Mouse (Mus musculus): ENCODE results near the gene Prpf38a. TPM values are rescaled to one million over a fixed set of nuclear protein-coding genes. Genes with fewer than 3 reads are reported as not detected.

The Prpf38a gene
- total and polyA plus RNA-seq, 3 experiments: 51.1 to 107 (median 82.2) TPM

GRCm38 (mm10) chr4:108593376-108593775 is 14.2 kb upstream of the Prpf38a start:
- peaks cover 12 to 87% of the 10 kb centered on the region in 2 experiments for H3K36me3 ChIP-seq (replicated peaks in 1 of 2; ENCODE audit: control insufficient read depth in 1 of 2, insufficient read depth in 1 of 2, low read length in 1 of 2)

GRCm38 (mm10) chr4:108579743-108580411 is 741 bp upstream of the Prpf38a start:
- dilution Hi-C loops (cut with MboI; ENCODE audit: extremely low pct_ligation_motif_present, extremely low pct_unique_long_range_greater_than_20kb, low sequenced_read_pairs): no loop called here
- H3K27me3 ChIP-seq (replicated peaks): no peaks in the 10 kb centered on the region
- H3K79me2 ChIP-seq (replicated peaks; ENCODE audit: control insufficient read depth, extremely low read depth, insufficient read depth, poor library complexity, severe bottlenecking): peaks cover 46% of the 10 kb centered on the region
- H3K27ac ChIP-seq (ENCODE audit: insufficient read depth, low read depth): 0 out of 2 replicates have a peak overlapping the region, but pooled peaks have one; percentile 19
- in situ Hi-C loops (cut with MboI; ENCODE audit: low pct_ligation_motif_present, low pct_unique_long_range_greater_than_20kb, low sequenced_read_pairs): no loop called here
- peak overlapping the region; percentile 94 for H3K4me2 ChIP-seq (ENCODE audit: insufficient read depth, low read depth, poor library complexity, severe bottlenecking)
- peaks cover 11 to 28% of the 10 kb centered on the region in 2 experiments for H3K36me3 ChIP-seq (replicated peaks in 1 of 2; ENCODE audit: control insufficient read depth in 1 of 2, insufficient read depth in 1 of 2, low read length in 1 of 2)
- no peak for TF ChIP-seq JUND (conservative IDR thresholded peaks at IDR 0.05; ENCODE audit: low read depth, low read length)
- peak; percentile 43; the same call in 1 of the 2 replicates for TF ChIP-seq MYC (IDR thresholded peaks at IDR 0.05; ENCODE audit: low read depth, low read length)
- TF ChIP-seq BHLHE40 (IDR thresholded peaks at IDR 0.05; ENCODE audit: low read depth, low read length): no peak
- TF ChIP-seq CHD1 (IDR thresholded peaks at IDR 0.05; ENCODE audit: low read depth, low read length): no peak
- no peak for TF ChIP-seq USF1 (IDR thresholded peaks at IDR 0.05; ENCODE audit: low read depth, low read length)
- no peak for TF ChIP-seq E2F4 (IDR thresholded peaks at IDR 0.05; ENCODE audit: insufficient replicate concordance, low read depth, low read length)
- TF ChIP-seq MXI1 (IDR thresholded peaks at IDR 0.05; ENCODE audit: low read depth, low read length): peak; percentile 13; the same call in 1 of the 2 replicates
- no peak for TF ChIP-seq RCOR1 (conservative IDR thresholded peaks at IDR 0.05; ENCODE audit: low read depth, low read length)
- no peak; the same call in 1 of the 2 replicates for TF ChIP-seq MAX (IDR thresholded peaks at IDR 0.05; ENCODE audit: low read length)
- TF ChIP-seq SMC3 (IDR thresholded peaks at IDR 0.05; ENCODE audit: low read depth, low read length): no peak
- TF ChIP-seq RAD21 (IDR thresholded peaks at IDR 0.05; ENCODE audit: low read depth, low read length): no peak
- no peak for TF ChIP-seq TBP (conservative IDR thresholded peaks at IDR 0.05; ENCODE audit: low read depth, low read length)
- peak overlapping the region; percentile 67 to 95 (median 95) for H3K4me3 ChIP-seq (replicated peaks in 1 of 3; ENCODE audit: low read depth in 2 of 3, low read length in 2 of 3, poor library complexity in 1 of 3)
- H3K9me3 ChIP-seq (replicated peaks; ENCODE audit: low read length): no peaks in the 10 kb centered on the region
- DNase-seq (ENCODE audit: extremely low read depth): no peak
- H3K4me1 ChIP-seq (ENCODE audit: control insufficient read depth in 1 of 2, insufficient read depth in 2 of 2): peaks cover 0 to 19% of the 10 kb centered on the region in 2 experiments; a peak in 3 of 4 replicates
- peak overlapping the region; percentile 53 for H3K9ac ChIP-seq (ENCODE audit: insufficient read depth, low read depth)

More at GRCm38 (mm10) chr4:108593376-108593775, 14.2 kb upstream of the Prpf38a start:
- Histone ChIP-seq H3K4me3 (replicated peaks in 1 of 3; ENCODE audit: low read depth in 2 of 3, low read length in 2 of 3, poor library complexity in 1 of 3) (no peak overlapping the region), H3K9ac (ENCODE audit: insufficient read depth, low read depth) (no peak overlapping the region), H3K9me3 (replicated peaks; ENCODE audit: low read length) (no peaks in the 10 kb centered on the region), H3K4me2 (ENCODE audit: insufficient read depth, low read depth, poor library complexity, severe bottlenecking) (no peak overlapping the region), H3K27ac (ENCODE audit: insufficient read depth, low read depth) (no peak overlapping the region), H3K79me2 (replicated peaks; ENCODE audit: control insufficient read depth, extremely low read depth, insufficient read depth, poor library complexity, severe bottlenecking) (no peaks in the 10 kb centered on the region), H3K27me3 (replicated peaks) (no peaks in the 10 kb centered on the region), H3K4me1 (ENCODE audit: control insufficient read depth in 1 of 2, insufficient read depth in 2 of 2) (peaks cover 0 to 3% of the 10 kb centered on the region in 2 experiments; a peak in 2 of 4 replicates)
- DNase-seq (ENCODE audit: extremely low read depth): no peak
- in situ Hi-C loops (cut with MboI; ENCODE audit: low pct_ligation_motif_present, low pct_unique_long_range_greater_than_20kb, low sequenced_read_pairs): no loop called here
- dilution Hi-C loops (cut with MboI; ENCODE audit: extremely low pct_ligation_motif_present, extremely low pct_unique_long_range_greater_than_20kb, low sequenced_read_pairs): no loop called here
- no peak for TF ChIP-seq TBP (conservative IDR thresholded peaks at IDR 0.05; ENCODE audit: low read depth, low read length)
- TF ChIP-seq E2F4 (IDR thresholded peaks at IDR 0.05; ENCODE audit: insufficient replicate concordance, low read depth, low read length): no peak
- no peak for TF ChIP-seq PAX5 (IDR thresholded peaks at IDR 0.05; ENCODE audit: low read length)
- TF ChIP-seq RAD21 (IDR thresholded peaks at IDR 0.05; ENCODE audit: low read depth, low read length): no peak
- TF ChIP-seq BHLHE40 (IDR thresholded peaks at IDR 0.05; ENCODE audit: low read depth, low read length): no peak
- TF ChIP-seq MAX (IDR thresholded peaks at IDR 0.05; ENCODE audit: low read length): no peak
- TF ChIP-seq ZKSCAN1 (IDR thresholded peaks at IDR 0.05; ENCODE audit: borderline replicate concordance, low read depth, low read length): no peak
- TF ChIP-seq SIN3A (IDR thresholded peaks at IDR 0.05; ENCODE audit: low read length): no peak
- TF ChIP-seq ETS1 (conservative IDR thresholded peaks at IDR 0.05; ENCODE audit: low read depth, low read length): no peak
- TF ChIP-seq NELFE (IDR thresholded peaks at IDR 0.05; ENCODE audit: low read depth, low read length): no peak
- no peak for TF ChIP-seq CTCF (conservative IDR thresholded peaks at IDR 0.05 in 1 of 2, IDR thresholded peaks at IDR 0.05 in 1 of 2; ENCODE audit: low read depth in 2 of 2, low read length in 2 of 2)
- TF ChIP-seq POLR2A (IDR thresholded peaks at IDR 0.05; ENCODE audit: low read depth, low read length): no peak
- no peak for TF ChIP-seq CHD2 (IDR thresholded peaks at IDR 0.05; ENCODE audit: low read length)
- no peak for TF ChIP-seq POLR2AphosphoS2 (IDR thresholded peaks at IDR 0.05; ENCODE audit: low read depth, low read length)
- TF ChIP-seq MAFK (IDR thresholded peaks at IDR 0.05; ENCODE audit: insufficient replicate concordance, low read length): no peak
